Mouse (Mus musculus) monocyte, adult 5-6 weeks (primary cell): ENCODE results near the gene Eno1. TPM values are rescaled to one million over a fixed set of nuclear protein-coding genes. Genes with fewer than 3 reads are reported as not detected.

Source experiments
- ATAC-seq: fragments of 153-309, 156-312 bp; replicated peaks from 2 replicates; pipeline ENCODE4 v1.8.0; 2017; ENCODE audit warnings: mild to moderate bottlenecking; ENCODE audit not compliant: low TSS enrichment, insufficient number of reproducible peaks, severe bottlenecking, poor library complexity, low FRiP score
- total RNA-seq: library from RNA; stranded (forward); fragments of 200-1000, 200-491, 200-594 nt; gene quantifications from 3 replicates; pipeline ENCODE4 v1.2.3, GENCODE M21; 2017

Eno1 gene
- total RNA-seq, 1 experiment from 2014 or later, result 288 TPM

DNA sequence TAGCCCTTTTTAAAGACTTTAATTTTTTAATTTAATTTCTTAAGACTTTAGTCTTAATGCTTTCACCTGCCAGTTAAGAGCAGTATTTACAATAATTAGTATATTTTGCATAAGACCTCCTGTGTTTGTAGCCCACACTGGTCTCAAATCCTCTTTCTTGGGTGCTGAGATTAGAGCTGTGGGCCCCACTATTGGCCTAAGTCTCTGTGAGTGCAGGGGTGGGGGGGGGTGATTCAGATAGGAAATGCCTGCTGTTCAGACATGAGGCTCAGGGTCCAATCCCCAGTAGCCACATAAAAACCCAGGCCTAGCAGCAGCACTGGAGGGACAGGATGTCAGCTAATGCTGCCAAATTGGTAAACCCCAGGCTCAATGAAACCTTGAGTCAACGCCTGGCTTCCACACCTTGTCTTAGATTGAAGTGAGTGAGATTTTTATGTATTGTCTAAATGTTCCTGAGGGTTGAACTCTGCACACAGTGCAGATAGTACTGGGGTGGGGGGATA, 3.9 kb downstream of the Eno1 start:
- ATAC-seq, result no peak

- ATAC-seq, result no peak
These were observed 5.2 kb downstream of the Eno1 start for GRCm38 (mm10) chr4:150241708-150242107.

DNA sequence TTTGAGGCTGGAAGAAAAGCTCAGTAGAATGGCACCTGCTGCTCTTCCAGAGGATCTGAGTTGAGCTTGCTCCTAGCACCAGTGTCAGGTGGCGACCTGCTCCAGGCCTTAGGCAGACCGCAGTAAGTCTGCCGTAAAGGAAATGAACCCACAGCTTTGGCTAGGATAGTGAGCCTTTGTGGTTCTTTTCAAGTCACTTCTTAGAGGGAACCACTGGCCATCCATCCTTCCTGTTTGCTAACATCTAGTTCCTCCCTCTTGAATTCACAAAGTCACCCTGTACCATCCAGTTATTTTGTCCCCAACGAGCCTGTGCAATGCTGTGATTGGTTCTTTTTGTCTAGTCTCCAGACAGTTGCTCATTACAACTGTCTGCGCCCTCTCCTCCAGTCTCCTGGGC, 6.2 kb downstream of the Eno1 start:
- peak; percentile 23; the same call in 1 of the 2 replicates for ATAC-seq

DNA sequence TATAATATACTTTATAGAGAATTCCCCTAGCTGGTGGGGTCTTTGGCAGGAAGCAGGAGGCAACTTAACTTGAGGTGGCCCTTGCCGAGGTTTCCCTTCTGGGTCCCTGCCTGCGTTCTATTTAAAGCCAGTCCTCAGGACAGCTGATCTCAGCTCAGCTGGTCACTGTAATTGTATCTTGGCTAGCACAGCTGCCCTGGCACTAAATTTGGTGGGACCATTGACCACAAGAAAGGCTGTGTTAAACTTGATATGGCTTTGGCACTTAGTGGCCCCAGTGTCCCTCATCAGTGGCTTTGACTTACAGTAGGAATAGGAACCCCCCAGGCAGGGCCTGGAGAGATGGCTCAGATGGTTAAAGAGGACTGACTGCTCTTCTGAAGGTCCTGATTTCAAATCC, 9.4 kb downstream of the Eno1 start:
- ATAC-seq, result no peak

GRCm38 (mm10) chr4:150248009-150248408, 11.5 kb downstream of the Eno1 start:
- peak; percentile 75 for ATAC-seq

GRCm38 (mm10) chr4:150248917-150249316, 12.4 kb downstream of the Eno1 start:
- no peak for ATAC-seq

DNA sequence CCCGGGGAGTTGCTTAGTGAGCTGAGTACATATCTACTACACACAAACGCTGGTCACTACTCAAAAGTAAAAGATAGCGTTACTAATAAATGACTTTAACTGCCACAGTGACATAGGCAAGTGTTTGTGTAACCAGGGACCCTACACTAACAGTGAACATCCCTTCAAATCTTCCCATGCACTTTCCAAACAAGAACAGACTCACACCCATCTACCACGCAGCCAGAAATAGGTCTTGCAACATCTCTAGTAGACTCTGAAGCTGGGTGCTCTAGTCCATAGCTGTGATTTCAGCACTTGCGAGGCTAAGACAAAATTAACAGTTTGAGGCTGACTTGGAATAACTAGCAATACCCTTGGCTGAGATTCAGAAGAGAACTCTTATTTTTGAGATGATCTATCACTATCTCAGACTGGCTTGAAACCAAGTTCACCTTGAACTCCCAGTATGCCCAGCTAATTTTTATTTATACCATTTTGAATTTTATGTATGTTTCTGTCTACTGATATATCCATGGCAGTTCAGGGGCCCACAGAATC, 13.3 kb downstream of the Eno1 start:
- no peak for ATAC-seq

DNA sequence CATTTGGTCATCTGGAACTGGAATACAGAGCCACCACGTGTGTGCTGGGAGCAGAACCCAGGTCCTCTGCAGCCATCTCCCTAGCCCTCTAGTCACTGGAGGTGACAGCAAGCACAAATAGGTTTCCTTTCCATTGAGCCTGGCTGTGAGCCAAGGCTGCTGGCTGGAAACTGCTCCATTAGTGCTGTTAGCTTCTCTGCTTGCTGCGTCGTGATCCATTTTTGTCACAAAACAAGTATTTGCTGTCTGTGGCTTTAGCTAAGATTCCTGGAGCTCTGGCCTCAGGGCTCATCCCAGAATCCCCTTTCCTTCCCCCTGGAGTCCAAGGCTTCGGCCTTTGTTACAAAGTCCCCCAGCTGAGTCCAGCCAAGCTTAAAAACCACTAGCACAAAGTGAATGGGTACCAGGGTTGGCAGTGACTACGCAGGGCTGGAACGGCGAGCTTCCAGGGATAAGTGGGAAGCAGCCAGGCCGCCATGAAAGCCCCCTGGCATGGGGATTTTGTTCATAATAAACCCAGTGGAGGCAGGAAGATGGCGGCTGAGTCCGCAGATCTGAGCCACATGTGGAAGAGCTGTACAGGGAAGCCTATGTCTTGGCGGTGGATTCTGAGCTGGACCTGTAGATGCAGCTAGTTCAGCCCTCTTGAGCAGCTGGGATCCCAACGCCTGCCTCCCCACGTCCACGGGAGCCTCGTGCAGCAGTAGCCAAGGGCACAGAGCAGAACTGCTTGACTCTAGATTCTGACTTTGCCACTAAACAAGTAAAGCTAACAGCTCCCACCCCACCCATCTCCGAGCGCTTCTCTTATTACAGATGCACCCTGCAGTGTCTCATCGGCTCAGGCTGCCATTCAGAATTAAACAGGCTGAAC, 14.3 kb downstream of the Eno1 start:
- ATAC-seq, result no peak

GRCm38 (mm10) chr4:150254416-150254815, 17.9 kb downstream of the Eno1 start:
- no peak for ATAC-seq

GRCm38 (mm10) chr4:150255181-150255580, 18.7 kb downstream of the Eno1 start:
- ATAC-seq, result no peak

GRCm38 (mm10) chr4:150257252-150258204, 21.0 kb downstream of the Eno1 start:
- peak; percentile 81 for ATAC-seq

DNA sequence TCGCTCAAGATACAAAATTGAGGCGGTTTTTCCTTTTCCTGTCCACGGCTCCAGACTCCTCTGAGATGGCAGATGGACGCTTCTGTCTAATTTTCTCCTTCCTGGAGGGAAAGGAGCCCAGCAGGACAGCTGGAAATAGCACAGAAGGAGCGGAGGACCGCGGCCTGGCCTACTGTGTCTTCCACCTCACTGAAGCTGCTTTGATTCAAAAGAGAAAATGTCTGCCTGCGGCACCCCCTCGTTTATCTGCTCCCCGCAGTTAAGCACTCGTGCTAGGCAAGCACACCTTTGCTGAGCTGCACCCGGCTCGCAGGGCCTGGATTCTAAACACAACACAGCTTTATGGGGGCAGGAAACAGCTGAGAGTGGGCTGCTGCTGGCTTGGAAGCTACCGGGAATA, 21.9 kb downstream of the Eno1 start:
- ATAC-seq, result no peak

GRCm38 (mm10) chr4:150259577-150259976, 23.1 kb downstream of the Eno1 start:
- no peak for ATAC-seq

DNA sequence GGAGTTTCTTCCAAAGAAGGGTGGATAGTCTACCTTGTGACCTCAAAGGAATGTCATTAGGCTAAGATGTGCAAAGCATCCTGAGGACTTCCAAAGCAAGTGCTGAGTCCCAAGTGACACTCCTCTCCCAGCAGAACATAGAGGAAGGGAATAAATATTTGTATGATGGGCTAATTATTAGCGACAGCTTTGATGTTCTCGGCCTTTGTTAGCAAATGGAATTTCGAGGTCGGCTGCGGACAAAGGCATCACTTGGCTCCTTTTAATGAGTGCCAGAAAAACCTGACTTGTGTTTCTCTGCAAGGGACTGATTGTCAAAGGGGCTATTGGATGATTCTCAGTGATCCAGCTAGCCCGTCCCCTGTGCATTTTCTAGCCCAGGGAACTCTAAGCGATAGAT, 23.6 kb downstream of the Eno1 start:
- ATAC-seq, result no peak

DNA sequence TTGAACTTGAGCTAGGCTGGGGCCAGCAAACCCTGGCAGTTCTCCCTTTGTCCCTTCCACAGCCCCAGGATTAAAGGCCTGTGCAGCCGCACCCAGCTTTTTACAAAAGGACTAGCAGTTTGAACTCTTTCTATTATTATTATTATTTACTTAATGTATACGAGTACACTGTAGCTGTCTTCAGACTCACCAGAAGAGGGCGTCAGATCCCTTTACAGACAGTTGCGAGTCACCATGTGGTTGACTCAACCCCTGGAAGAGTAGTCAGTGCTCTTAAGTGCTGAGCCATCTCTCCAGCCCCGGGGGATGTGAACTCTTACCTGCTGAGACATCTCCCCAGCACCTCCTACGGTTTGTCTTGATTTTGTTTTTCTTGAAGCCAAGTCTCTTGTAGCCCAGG, 24.2 kb downstream of the Eno1 start:
- ATAC-seq, result no peak

- ATAC-seq, result no peak
These were observed 25.8 kb downstream of the Eno1 start for GRCm38 (mm10) chr4:150262301-150262700.

- no peak for ATAC-seq
These were observed 28.4 kb downstream of the Eno1 start for GRCm38 (mm10) chr4:150264903-150265302.

DNA sequence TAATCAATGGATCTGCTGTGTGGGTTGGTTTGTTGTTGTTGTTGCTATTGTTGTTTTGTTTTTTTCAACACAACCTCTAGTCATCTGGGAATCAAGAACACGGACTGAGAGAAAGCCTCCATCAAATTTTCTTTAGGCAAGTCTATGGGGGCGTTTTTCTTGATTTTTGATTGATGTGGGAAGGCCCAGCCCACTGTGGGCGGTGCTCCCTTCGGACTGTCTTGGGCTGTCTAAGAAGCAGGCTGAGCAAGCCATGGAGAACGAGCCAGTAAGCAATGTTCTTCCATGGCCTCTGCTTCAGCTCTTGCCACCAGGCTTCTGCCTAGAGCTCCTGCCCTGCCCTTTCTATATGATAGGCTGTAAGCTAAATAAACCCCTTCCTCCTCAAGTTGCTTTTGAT, 28.9 kb downstream of the Eno1 start:
- ATAC-seq, result no peak

DNA sequence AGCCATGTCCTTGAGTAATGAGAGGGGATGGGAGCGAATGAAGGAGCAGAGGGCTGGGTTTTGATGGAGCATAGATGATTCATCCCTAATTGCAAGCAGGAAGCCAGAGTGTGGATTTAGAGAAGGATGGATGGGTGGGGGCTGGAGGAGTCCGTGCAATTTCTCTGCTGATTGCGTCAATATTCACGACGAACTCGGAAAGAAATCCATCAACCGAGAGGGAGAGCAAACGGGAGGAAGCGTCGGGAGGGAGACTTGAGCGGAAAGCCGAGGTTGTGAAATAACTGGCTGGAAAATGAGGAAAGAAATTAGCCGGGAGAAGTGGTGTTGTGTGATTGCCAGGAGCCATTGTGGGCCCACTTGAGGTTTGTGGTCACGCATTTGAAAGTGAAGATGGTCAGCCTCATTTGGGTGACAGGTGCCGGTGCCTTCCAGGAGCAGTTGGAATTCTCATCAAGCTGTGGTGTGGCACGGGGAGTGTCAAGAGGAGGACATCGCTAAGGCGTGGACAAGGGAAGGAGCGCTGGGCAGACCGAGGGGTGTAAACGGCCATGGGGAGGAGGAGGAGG, 30.2 kb downstream of the Eno1 start:
- ATAC-seq, result no peak
